Mouse (Mus musculus) bone marrow, adult 2 months (tissue): ENCODE measurements around the gene Sh2d1a. TPM values are rescaled to one million over a fixed set of nuclear protein-coding genes. Genes with fewer than 3 reads are reported as not detected.

Experiments used
- H3K27ac ChIP-seq: fragments of 200-500 bp; 2 replicates; pipeline ENCODE4 v1.5.1; 2012; ENCODE audit warnings: low read depth, mild to moderate bottlenecking, control low read depth, inconsistent platforms, low read length; ENCODE audit not compliant: control insufficient read depth, poor library complexity, insufficient read depth
- H3K4me1 ChIP-seq: fragments of 200-500 bp; 2 replicates; pipeline ENCODE4 v1.6.1; 2011; ENCODE audit warnings: low read length; ENCODE audit not compliant: control insufficient read depth, insufficient read depth
- H3K4me3 ChIP-seq: fragments of 200-500 bp; replicated peaks from 2 replicates; pipeline ENCODE3; 2011; ENCODE audit warnings: mild to moderate bottlenecking, low read depth, low read length, control low read depth; ENCODE audit not compliant: control insufficient read depth
- CTCF ChIP-seq: fragments of 200-500 bp; IDR thresholded peaks from 2 replicates; pipeline ENCODE4 v1.5.1; 2011; ENCODE audit warnings: low read length, control low read depth; ENCODE audit not compliant: control insufficient read depth, insufficient read depth
- POLR2A ChIP-seq: fragments of 200-500 bp; IDR thresholded peaks from 2 replicates; pipeline ENCODE4 v1.6.1; 2011; ENCODE audit warnings: low read depth, mild to moderate bottlenecking, control low read depth, low read length, borderline replicate concordance; ENCODE audit not compliant: control insufficient read depth
- WGBS: fragments of 180-500 bp; shearing (Covaris S2); methylation state at CpG from one replicate; pipeline ENCODE4 v1.1.7; 2018; 5-methylcytosine and 5-hydroxymethylcytosine counted together
- polyA plus RNA-seq: library from polyadenylated mRNA; stranded (reverse); fragments of >200 nt; gene quantifications from 2 replicates; pipeline ENCODE4 v1.2.4, GENCODE M21; 2011; ENCODE audit warnings: low replicate concordance; ENCODE audit not compliant: missing spikeins, insufficient read depth, insufficient read length

The Sh2d1a gene
- polyA plus RNA-seq, 1 experiment = not detected

GRCm38 (mm10) chrX:42522868-42523267 lies 20.6 kb downstream of the Sh2d1a start:
- TF ChIP-seq CTCF (no peak), POLR2A (no peak)
- WGBS = 87% methylated on average over 2 of the region's 2 CpGs
- no peak overlapping the region for H3K27ac ChIP-seq
- no peak overlapping the region for H3K4me3 ChIP-seq
- no peaks in the 10 kb centered on the region for H3K4me1 ChIP-seq

GRCm38 (mm10) chrX:42530703-42531102 lies 28.4 kb downstream of the Sh2d1a start:
- WGBS = 78% methylated on average over 4 of the region's 4 CpGs
- Histone ChIP-seq H3K4me3 (no peak overlapping the region), H3K4me1 (no peaks in the 10 kb centered on the region), H3K27ac (no peak overlapping the region)
- TF ChIP-seq POLR2A (no peak), CTCF (no peak)

GRCm38 (mm10) chrX:42540030-42540755 lies 37.9 kb downstream of the Sh2d1a start:
- Histone ChIP-seq H3K4me3 (no peak overlapping the region), H3K27ac (no peak overlapping the region), H3K4me1 (no peaks in the 10 kb centered on the region)
- WGBS = 22% methylated on average over 3 of the region's 3 CpGs
- TF ChIP-seq CTCF = no peak
- TF ChIP-seq POLR2A = no peak

GRCm38 (mm10) chrX:42540756-42541053 lies 38.5 kb downstream of the Sh2d1a start:
- Histone ChIP-seq H3K4me3 (no peak overlapping the region), H3K4me1 (no peaks in the 10 kb centered on the region), H3K27ac (no peak overlapping the region)
- TF ChIP-seq CTCF (peak; percentile 32; the same call in 1 of the 2 replicates), POLR2A (no peak)
- WGBS = 15% methylated on average over 5 of the region's 5 CpGs

- Histone ChIP-seq H3K27ac (no peak overlapping the region), H3K4me1 (no peaks in the 10 kb centered on the region), H3K4me3 (no peak overlapping the region)
- WGBS = 63% methylated on average over 1 of the region's 1 CpGs
- TF ChIP-seq CTCF (no peak), POLR2A (no peak)
Observed at GRCm38 (mm10) chrX:42545076-42545475, 42.8 kb downstream of the Sh2d1a start.

GRCm38 (mm10) chrX:42548513-42548912 lies 46.3 kb downstream of the Sh2d1a start:
- no peak overlapping the region for H3K27ac ChIP-seq

GRCm38 (mm10) chrX:42557284-42557683 lies 55.0 kb downstream of the Sh2d1a start:
- no peak for TF ChIP-seq CTCF
- TF ChIP-seq POLR2A = no peak
- Histone ChIP-seq H3K4me1 (no peaks in the 10 kb centered on the region), H3K4me3 (no peak overlapping the region), H3K27ac (no peak overlapping the region)
- 25% methylated on average over 7 of the region's 7 CpGs for WGBS

More at GRCm38 (mm10) chrX:42548513-42548912, 46.3 kb downstream of the Sh2d1a start:
- TF ChIP-seq POLR2A (no peak), CTCF (no peak)
- no peak overlapping the region for H3K4me3 ChIP-seq
- H3K4me1 ChIP-seq = no peaks in the 10 kb centered on the region
- WGBS = 52% methylated on average over 4 of the region's 4 CpGs

GRCm38 (mm10) chrX:42558683-42559082 lies 56.4 kb downstream of the Sh2d1a start:
- Histone ChIP-seq H3K4me1 (no peaks in the 10 kb centered on the region), H3K27ac (no peak overlapping the region), H3K4me3 (no peak overlapping the region)
- WGBS = 57% methylated on average over 4 of the region's 4 CpGs
- TF ChIP-seq CTCF = no peak
- TF ChIP-seq POLR2A = no peak

Other genes with a start within 250 kb of the Sh2d1a start
- gene Tex13c2, start 12.8 kb upstream of the Sh2d1a start, polyA plus RNA-seq = not detected in 2 replicates